Mouse (Mus musculus) 3T3-L1 (cell line): Measurements from ENCODE around the gene Ptpn4.
A peak's percentile ranks its signal among the peaks of the same experiment; 100 is the strongest.

ENCODE experiments used
- DNase-seq: peaks from one replicate; pipeline ENCODE4 v3.0.0-alpha.2; 2015; ENCODE audit warnings: low read depth, low spot score

Gene Ptpn4

DNA sequence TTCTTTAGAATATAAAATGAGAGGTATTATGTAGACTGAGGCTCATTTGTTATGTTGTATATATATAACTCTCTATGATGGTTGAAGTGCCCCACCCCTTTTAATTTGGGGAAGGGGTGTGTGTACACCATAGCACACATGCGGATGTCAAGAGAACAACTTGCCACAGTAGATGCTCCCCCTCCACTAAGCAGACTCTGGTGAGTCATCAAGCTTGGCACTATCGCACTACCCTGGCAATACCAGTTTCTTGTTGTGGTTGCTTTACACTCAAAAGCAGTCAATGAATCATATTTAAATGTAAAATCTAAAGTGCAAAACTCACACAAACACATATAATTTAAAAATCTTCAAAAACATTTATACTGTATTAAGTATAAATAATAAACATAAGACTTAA lies 31.4 kb downstream of the Ptpn4 start:
- DNase-seq = peak; percentile 84

DNA sequence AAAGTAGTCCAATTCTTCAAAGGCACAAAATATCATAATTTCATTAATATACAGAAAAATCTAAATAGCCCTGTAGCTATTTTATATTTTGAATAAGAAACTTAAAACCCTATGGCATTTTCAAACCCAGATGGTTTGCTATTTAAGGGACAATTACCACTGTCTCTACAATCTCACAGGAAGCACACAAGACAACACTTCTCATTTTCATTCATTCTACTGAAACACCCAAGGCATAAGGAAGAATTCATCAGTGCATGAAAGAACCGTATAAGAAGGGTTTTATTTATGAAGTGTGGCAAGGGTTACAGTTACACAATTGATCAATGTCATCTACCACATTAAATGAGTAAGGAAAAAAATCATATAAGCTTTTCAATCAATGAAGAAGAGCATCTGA lies 32.8 kb downstream of the Ptpn4 start:
- no peak for DNase-seq

DNA sequence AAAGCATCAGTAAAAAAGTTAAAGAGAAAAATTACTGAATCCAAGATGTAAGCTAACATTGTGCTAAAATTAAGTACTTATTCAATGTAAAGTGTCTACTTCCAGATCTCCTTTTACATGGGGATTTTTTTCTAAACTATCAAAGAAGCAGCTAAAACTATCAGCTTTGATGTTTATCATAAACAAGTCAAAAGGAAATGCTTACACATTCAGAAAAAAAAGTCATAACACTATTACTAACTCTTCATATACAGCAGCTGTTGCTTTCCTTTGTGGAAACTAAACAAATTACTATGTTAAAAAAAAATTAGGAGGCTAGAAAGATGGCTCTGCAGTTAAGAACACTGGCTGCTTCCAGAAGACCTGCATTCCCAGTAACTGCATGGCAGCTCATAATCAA lies 42.2 kb downstream of the Ptpn4 start:
- DNase-seq = no peak

DNA sequence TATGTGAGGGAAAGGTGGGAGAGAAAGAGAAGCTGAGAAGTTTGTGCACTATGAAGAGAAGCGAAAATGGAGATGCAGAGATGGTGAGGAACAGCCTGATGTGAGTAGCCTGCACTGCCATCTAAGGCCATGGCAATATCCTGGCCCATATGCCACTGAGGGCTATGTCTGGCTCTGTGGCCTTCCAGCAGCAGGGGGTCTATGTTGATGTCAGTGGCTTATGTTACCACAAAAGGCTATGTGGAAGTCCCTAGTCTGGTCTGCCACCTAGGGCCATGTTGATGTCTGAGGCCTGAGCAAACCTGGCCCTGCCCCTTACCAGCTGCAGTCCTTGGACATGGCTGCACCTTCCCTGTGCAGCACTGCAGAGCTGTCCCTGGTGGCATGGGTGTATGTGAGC lies 43.1 kb downstream of the Ptpn4 start:
- DNase-seq = no peak

DNA sequence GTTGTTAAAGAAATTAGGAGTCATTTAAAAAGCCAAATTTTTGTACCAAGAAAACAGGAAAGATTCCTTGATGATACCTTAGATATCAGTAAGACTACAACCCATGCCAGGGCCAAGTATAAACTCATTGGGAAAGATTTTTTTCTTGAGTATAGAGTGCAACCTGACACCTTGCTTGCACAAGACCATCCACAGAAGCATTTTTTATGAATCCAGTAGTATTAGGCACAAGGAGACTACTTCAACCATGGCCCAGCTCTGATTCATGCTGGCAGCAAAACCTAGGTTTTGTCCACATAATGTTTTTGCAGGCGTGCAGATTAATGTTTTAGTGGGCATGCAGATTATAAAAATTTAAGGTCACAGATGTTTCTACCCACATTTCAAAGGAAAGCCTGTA lies 46.8 kb downstream of the Ptpn4 start:
- peak; percentile 83 for DNase-seq

DNA sequence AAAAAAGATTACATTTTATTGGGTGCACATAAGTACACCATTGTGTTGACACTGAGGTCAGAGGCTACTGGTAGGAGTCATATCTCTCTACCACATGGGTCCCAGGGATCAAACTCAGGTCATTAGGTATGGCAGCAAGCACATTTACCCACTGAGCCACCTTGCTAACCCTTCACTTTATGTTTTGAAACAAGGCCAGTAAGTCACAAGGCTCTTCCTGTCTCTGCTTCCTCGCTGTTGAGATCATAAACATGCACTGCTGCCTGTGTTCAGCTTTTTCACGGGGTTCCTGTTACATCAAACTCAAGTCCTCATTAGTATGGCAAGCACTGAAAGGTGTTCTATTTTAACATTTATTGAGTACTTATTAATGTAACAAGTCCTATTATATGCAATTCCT lies 61.5 kb downstream of the Ptpn4 start:
- DNase-seq = no peak

DNA sequence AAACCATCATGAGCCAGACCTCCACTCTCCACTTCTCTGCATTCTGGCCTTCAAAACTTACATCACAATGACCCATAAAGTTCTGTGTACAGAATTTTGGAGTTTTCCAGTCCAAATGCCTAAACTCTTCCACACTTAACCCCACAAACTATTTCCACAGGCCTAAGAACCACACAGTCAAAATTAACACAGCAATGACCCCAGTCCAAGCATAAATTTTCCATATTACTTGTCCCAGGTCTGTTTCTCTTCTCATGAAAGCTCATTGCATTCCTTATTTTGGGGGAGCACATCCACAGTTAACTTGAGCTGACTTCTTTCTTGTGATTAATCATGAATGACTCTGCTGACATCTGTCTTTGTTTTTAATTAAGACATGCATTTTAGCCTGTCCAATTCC lies 101.7 kb downstream of the Ptpn4 start:
- DNase-seq = no peak

DNA sequence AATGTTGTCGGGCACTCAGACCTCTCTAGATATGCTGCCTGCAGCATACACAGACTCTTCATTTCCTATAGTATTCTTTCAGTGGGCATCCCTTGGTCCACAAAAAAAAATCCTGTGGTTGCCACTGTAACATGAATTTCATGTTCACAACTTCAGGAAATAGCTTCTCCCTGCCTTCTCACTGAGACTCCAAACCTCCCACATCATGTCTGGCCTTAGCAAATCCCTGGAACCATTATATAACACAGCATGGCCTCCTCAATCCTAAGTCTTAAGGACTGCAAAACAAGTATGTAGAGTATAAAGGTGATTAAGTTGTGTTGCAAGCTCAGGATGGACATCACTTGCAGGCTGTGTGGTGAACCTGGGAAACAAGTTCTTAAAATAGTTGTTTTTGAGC lies 102.6 kb downstream of the Ptpn4 start:
- DNase-seq = no peak

DNA sequence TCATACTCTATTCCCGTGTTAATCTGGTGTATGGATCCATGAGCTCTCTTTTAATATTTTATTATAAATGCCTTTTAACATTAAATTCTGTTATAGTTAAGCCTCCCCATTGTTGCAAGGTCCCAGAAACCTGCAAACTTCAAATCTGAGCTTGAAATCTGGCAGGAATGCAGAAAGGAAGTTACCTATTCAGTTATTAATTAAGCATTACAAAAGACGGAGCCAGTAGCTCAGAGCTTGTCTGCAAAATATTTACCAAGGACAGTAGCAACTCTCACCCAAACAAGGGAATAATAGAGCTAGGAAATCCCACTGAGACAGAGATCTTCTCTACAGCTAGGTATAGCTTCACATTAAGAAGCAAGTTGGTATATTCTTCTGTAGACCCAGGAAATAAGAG lies 106.2 kb downstream of the Ptpn4 start:
- DNase-seq = no peak

DNA sequence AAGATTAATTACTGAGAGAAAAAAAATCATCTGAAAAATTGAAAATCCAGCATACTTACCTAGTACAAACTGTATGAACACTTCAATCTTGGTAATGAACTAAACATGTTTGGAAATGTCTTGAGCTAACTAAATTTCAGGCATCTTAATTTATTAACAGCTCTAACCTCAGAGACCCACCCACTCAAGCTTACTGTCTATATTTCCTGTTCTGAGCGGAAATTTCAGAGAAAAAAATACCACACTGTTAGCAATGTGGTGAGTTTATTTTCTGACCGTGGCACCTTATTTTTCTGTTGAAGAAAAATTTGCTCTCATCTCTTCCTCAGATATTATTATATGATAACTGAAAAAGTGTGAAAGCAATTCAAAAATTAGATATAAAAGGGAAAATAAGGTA lies 124.4 kb downstream of the Ptpn4 start:
- no peak for DNase-seq

DNA sequence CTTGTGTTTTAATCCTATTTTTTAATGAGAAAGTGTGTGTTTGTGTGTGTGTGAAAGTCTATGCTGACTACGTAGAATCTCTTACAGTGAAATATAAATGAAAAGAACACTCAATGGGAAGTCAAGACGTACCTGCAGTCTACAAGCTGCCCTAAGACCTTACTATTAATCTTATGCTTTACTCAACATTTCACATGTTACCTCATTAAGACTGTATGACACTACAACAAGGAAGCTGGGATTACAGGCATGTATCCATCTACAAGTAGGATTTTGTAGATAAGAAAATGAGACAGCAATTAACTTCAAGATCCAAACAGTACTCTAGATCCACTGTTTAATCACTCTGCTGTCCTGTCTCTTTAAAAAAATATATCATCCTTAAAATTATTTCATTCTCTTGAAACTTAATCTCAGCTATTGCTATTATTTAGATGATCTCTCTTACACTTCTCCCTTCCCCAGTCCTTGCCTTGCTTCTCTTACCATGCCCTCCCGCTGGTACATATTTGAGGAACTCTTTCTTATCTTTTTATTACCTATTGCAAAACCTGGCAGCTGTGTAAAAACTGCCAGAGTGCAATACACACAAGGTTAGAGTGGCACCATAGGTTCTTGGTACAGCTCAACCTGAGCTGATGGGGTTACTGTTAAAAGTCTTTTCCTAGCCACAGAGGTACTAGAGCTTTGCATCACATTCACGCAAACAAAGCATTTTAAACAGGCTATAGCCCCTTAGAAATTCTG lies 130.8 kb downstream of the Ptpn4 start:
- no peak for DNase-seq

DNA sequence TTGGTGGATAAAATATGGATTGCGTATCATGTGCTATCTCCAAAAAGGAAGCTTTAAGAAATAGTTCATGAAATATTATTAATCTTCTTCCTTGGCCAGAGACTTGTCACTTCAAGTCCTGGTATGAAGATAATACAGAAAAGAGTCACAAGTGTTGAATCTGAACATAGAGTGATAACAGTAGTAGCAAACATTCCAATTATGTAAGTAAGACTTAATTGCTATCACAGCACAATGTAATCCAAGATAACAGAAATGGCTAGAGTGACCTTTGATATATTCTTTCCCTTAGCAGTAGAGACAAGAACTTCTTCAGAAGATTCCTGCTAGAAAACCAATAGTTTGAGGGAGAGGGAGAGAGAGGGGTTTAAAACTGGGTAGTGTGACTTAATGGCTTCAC lies 140.6 kb downstream of the Ptpn4 start:
- no peak for DNase-seq

DNA sequence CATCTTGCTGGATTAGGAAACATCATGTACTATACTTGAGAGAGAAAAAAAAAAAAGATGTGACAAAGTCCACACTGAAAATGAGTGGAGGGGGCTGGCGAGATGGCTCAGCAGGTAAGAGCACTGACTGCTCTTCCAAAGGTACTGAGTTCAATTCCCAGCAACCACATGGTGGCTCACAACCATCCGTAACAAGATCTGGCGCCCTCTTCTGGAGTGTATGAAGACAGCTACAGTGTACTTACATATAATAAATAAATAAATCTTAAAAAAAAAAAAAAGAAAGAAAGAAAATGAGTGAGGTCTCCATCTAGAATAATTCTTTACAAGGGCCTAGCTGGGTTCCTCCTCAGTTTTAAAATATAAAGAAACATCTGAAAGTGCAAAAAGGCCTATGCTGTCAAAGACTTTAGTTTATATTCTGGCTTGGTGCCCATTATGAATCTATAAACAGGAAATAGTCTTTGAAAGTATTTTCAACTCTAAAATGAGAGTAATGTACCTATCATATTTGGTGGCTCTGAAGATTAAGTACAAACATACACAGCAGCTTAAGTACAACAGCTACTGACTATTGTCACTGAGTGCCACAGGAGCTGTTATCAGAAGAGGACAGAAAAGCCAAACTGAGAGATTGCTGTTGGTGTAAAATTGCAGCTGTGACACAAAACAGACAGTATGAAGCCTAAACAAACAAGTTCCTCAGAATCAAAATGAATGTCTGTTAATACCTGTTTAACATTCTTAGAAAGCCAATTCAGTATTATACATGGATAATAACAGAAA lies 151.4 kb downstream of the Ptpn4 start:
- DNase-seq = no peak

DNA sequence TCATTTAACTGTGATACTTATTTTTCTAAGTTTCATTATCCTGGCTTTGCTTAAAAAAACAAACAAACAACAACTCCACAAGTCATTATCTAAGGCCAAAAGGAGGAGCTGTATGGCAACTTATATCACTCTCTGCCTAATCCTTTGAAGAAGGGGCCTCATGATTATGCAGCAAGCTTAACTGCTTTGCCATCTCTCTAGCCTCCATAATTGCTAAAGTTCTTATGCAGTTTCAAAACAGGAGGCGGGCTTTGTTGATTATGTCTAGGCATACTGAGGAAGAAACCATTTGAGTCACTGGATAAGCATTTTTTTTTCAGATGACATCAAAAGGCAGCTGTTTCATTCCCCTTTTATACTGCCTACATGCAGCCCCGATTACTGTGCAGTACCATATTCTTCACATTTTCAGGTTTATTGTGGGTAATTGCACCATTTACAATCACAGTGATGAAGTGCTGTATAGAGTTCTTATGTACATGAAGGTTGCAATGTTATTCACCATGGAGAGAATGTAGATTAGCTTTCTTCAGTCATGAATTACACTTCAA lies 155.7 kb downstream of the Ptpn4 start:
- no peak for DNase-seq

DNA sequence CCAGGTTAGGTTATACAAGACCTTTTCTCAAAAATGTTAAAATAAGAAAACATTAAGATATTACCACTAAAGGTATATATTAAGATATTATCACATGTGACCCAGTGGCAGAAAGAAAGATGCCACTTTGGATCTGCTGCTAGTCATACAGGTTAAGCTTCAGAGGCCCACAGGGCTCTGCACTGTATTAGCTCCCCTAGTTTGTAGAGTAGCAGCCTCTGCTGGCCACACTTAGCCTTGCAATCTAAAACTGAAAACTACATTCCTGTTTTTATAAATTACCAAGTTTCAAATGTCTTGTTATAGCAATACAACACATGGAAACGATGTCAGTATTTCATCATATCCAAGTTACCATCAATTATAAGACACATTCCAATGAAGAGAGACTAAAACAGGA lies 162.4 kb downstream of the Ptpn4 start:
- DNase-seq = peak; percentile 63

DNA sequence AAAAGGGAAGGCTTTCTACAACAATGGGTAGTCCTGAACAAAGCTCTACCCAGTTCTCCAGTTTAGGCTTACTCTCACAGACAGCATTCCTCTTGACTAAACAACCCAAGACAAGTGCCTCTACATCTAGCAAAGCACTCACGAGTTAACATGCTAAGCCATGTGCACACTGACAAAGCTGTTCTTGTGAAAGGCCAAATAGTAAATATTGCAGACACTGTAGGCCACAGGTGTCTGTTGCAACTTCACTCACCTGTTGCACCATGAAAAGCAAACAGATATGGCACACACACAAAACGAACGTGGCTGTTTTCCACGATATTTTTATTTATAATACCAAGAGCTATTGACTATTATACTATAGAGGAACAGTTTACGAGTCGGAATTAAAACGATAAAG lies 170.5 kb downstream of the Ptpn4 start:
- DNase-seq = no peak

DNA sequence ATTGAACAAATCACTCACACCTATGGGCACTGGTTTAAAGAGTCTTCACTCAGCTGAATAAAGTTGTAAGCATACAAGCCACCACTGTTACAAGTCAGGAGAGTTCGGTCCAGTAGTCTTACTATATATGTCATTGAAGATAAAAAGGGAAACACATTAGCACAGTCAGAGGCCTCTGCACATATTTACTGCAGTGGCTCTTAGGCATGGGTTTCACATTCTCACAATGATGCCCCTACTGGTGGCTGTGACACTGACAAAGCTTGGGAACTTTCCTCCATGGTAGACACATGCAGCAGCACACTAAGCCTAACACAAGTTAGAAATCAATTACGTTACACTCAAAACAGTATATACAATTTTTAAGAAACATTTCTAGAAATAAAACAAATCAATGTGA lies 183.1 kb downstream of the Ptpn4 start:
- peak; percentile 31 for DNase-seq

DNA sequence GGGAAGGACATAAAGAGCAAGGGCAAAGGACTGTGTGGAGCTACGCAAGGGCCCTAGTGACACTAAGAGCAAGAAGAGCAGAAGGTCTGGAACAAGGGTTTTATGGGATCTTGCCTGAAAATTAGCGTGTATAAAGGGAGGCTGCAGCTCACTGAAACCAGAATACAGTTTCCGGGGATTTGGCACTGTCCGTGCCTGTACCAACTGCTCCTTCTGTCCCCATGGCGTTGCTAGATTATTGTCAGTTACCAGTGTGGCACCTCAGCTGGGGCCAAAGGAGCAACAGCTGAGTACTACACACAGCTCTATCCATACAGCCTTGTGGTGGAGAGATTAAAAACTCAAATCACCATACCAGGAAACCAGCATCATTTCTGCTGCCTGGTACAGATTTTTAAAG lies 187.0 kb downstream of the Ptpn4 start:
- DNase-seq = no peak

DNA sequence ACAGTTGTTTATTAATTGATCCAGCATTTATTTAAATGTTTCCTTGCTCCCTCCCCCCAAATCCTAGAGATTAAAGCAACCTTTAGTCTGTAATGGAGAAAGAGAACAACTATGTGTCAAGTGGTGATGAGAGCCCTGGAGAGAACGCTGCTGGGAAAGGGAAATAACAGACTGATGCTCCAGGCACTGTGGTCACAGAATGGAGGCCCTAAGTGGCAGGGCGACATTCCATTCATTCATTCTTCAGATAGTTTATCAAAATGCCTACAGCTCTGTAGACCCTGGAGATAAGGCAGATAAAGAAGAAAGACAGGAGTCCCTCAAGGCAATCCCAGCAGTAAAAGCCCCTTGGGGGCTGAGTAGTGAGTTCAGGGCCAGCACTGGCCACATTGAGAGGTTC lies 187.8 kb downstream of the Ptpn4 start:
- DNase-seq = peak; percentile 7

DNA sequence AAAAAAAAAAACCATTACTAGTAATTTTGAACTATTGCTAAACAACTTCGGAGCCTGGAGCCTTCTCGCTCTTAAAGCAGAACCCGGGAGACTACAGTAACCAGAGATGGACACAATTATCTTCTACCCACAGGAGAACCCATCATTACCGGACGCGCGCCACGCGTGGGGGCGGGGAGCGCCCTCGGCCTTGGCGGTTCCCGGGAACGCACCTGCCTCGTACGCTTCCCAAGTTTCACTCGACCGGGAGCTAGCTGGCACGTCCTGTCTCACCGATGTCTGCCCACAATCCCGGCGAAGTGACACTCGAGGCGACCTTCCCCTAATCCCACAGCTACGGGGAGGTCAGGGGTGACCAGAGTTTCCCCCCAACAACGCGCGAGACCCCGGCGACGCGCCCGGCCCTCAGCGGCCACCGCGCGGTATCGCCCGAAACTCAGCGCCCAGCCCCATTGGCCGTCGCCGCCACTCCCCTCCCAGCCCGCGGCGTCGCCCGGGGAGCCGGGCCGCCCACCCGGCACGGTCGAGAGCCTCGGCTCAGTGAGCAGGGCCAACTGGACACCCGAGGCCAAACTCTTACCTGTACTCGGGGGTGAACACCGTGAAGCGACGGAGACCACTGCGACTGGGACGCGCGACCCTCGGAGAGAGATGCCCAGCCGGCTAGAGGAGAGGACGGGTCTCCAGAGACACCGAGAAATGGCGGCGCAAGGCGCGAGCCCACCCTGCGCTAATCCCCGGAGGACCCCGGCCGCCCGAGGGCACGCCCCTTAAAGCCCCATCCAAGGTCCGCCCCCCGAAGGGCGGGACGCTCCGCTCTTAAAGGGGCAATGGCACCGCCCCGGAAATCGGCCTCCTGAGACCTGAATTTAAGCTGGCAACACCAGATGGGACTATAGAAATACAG lies 189.0 kb downstream of the Ptpn4 start, which contains the start of gene Epb41l5:
Gene Epb41l5 (minus strand): TSS at position 796 of the 907 bp plus-strand sequence.
- DNase-seq = peak; percentile 81

DNA sequence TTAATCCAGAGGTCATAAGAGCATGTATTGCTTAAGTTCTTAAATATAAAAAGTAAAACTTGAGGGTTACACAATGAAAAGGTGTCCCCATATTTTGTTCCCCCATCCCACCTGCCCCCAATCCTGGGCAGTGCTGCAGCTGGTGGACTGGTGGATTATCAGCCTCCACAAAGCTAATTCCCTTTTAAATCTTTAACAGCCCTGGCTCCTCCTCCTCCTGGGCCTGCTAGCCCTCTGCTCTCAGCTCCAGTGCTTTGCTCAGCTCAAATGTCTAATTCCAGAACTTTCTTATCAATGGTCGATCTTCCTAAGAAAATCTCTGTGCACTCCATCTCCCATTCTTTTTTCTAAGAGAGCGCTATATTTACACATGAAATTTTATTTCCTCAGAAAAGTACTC lies 191.1 kb downstream of the Ptpn4 start:
- DNase-seq = no peak

DNA sequence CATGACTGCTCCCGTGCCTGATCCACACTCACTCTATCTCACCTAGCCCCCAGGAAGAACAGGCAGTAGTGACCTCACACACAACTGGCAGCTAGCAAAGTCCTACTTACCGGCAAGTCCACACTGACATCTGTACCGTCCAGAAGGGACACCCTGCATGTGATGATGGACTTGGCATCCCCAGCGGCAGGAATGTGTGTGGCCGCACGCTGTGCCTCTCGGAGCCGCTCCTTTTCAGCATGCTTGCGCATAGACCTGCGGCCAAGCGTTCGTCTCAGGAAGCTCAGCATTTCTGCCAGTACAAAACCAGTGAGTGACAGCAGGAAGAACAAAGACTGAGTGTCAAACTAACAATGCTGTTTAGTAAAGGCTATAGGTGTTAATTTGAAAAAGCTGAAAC lies 195.0 kb downstream of the Ptpn4 start:
- no peak for DNase-seq
